Mouse (Mus musculus) olfactory bulb, adult 2 months (tissue): Measurements from ENCODE around the gene Ccdc167. TPM values are rescaled to one million over a fixed set of nuclear protein-coding genes. Genes with fewer than 3 reads are reported as not detected.

Experiments
- H3K27ac ChIP-seq: fragments of 200-500 bp; 2 replicates; pipeline ENCODE4 v1.5.1; 2012; ENCODE audit warnings: low read depth, low read length; ENCODE audit not compliant: insufficient read depth
- H3K4me1 ChIP-seq: fragments of 200-500 bp; 2 replicates; pipeline ENCODE4 v1.6.1; 2012; ENCODE audit warnings: low read length; ENCODE audit not compliant: control insufficient read depth, insufficient read depth
- H3K4me3 ChIP-seq: fragments of 200-500 bp; 2 replicates; pipeline ENCODE4 v1.5.1; 2012; ENCODE audit warnings: mild to moderate bottlenecking, low read depth, low read length, moderate library complexity; ENCODE audit not compliant: insufficient read depth
- CTCF ChIP-seq: fragments of 200-500 bp; IDR thresholded peaks from 2 replicates; pipeline ENCODE4 v1.5.1; 2012; ENCODE audit warnings: low read depth, mild to moderate bottlenecking, low read length, moderate library complexity; ENCODE audit not compliant: insufficient read depth
- POLR2A ChIP-seq: fragments of 200-500 bp; IDR thresholded peaks from 2 replicates; pipeline ENCODE4 v1.6.1; 2012; ENCODE audit warnings: mild to moderate bottlenecking, low read depth, low read length, moderate library complexity; ENCODE audit not compliant: insufficient read depth
- WGBS: fragments of 180-500 bp; shearing (Covaris S2); methylation state at CpG from one replicate; pipeline ENCODE4 v1.1.7; 2018; 5-methylcytosine and 5-hydroxymethylcytosine counted together
- polyA plus RNA-seq: library from polyadenylated mRNA; stranded (reverse); fragments of >200 nt; gene quantifications from 2 replicates; pipeline ENCODE4 v1.2.4, GENCODE M21; 2012; ENCODE audit warnings: low replicate concordance; ENCODE audit not compliant: missing spikeins, insufficient read depth, insufficient read length

Ccdc167 gene
- polyA plus RNA-seq, 1 experiment, result not detected

DNA sequence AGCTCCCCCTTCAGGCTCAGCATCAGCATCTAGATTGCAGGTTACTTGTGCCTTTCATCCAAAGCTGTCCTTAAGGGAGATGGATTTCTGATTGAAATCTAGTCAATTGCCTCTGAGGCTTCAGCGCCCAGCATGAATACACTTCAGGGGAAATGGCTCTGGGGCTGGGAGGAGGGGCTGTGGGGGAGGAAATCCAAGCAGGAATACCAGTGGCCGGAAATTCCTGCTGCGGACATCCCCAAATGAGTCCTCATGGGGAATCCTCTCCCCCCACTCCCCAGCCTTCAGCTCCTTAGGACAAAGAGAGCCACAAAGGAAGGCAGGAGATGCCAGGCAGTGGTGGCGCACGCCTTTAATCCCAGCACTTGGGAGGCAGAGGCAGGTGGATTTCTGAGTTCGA lies 30.6 kb upstream of the Ccdc167 start:
- no peak overlapping the region for H3K4me3 ChIP-seq
- no peak overlapping the region for H3K27ac ChIP-seq
- peaks cover 3% of the 10 kb centered on the region; the same call in 1 of the 2 replicates for H3K4me1 ChIP-seq
- TF ChIP-seq CTCF (no peak), POLR2A (no peak)
- WGBS, result 94% methylated on average over 6 of the region's 6 CpGs

DNA sequence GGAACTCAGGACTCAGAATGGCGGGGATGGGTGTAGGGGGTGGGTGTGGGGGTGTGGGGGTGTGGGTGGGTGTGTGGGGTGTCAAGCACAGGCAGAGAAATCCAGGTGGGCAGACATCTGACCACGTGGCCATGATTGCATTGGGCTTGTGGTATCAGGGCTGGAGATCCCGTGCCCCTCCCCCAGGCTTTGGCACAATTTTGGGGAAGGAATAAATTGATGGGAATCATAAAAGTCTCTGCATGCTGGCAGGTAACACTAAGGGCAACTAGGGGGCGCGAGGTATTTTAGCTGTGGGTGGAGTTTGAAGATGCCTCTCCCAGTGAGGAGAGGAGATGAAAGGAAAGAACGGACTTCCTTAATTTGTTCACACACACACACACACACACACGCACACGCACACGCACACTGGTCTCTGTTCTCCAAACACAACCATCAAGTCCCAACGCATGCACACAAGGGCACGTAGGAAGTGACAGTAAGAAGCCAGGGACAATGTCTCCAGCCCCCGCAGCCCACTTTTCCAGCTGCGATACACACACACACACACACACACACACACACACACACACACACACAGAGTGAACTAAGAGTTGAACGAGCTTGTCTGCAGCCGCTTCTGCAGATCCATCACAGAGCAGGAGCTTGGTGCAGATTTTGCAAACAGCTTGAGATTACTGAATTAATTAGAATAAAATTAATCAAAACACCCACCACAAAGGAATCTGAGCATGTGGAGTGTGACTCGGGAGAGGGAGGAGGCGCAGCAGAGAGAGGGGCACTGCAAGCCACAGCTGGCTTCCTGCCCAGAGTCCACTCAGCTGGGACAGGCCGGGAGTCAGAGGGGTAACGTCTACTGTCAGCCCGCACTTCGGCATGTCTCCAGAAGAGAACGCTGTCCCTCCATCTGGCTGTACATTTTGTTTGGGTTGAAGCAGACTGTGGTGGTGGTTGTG lies 21.3 kb upstream of the Ccdc167 start:
- TF ChIP-seq POLR2A (no peak), CTCF (no peak)
- H3K4me1 ChIP-seq, result peaks cover 13% of the 10 kb centered on the region
- WGBS, result 18% methylated on average over 22 of the region's 22 CpGs
- no peak overlapping the region for H3K4me3 ChIP-seq
- H3K27ac ChIP-seq, result no peak overlapping the region

DNA sequence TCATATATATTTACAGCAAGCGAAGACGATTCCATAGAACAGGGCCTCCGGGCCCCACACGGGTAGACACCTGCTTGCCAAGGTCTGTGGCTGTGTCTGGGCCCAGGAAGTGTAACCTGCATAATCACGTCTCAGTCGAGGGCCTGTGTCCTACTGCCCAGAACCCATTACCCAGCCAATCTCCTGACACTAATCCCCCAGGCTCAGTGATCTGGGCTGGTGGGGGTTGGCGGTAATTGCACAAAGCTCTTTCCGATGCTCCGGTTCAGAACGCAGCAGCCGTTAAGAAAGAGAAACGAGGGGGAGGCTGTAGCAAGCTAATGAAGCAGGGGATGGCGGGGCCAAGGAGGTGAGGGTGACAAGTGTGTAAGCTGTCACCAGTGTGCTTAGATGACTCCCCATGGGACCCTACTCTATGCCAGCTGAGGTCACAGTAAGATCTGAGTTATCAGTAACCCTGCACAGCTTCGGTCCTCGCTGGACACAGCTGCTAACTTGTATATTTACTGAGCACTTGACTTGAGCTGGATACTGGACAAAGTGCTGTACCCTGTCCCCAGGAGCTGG lies 19.7 kb upstream of the Ccdc167 start:
- no peak overlapping the region for H3K4me3 ChIP-seq
- no peak for TF ChIP-seq CTCF
- no peak overlapping the region for H3K27ac ChIP-seq
- WGBS, result 52% methylated on average over 15 of the region's 15 CpGs
- H3K4me1 ChIP-seq, result peaks cover 13% of the 10 kb centered on the region

DNA sequence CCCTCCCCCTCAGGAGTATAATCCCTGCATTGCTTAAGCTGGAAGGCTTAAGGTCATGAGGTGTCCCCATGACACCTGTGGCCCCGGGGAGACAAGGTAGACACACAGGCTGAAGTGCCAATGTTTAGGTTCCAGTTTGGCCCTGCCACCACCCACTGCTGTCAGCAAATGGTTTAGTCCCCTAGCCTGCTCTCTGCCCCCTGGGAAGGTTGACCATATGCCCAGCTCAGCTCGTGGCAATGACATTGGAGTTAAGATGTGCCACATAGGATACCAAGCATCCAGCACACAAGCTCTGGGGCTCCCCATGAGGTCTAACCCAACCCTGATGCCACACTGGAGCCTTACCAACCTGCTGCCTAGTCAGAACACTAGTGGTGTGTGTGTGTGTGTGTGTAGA lies 15.7 kb upstream of the Ccdc167 start:
- TF ChIP-seq CTCF (no peak), POLR2A (no peak)
- H3K4me3 ChIP-seq, result no peak overlapping the region
- H3K4me1 ChIP-seq, result peaks cover 14% of the 10 kb centered on the region; the same call in 1 of the 2 replicates
- WGBS, result 89% methylated on average over 2 of the region's 2 CpGs
- H3K27ac ChIP-seq, result no peak overlapping the region

DNA sequence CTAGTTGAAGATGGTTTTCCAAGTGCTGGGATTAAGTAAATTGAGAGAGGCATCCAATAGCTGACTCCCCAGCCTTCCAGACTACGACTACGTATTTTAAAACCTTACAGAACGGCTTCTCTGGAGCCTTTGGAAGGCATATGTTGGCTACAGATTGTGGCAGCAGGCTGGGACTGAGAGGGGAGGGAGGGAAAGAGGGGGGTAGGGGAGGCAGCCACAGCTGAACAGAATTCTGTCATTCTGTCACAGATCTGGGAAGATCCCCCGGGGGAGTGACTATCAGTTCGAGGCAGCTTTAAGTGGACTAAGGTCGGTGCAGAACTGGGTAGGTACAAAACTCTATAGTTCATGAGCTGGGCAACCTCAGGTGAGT lies 15.1 kb upstream of the Ccdc167 start:
- peaks cover 14% of the 10 kb centered on the region; the same call in 1 of the 2 replicates for H3K4me1 ChIP-seq
- WGBS, result 73% methylated on average over 6 of the region's 6 CpGs
- TF ChIP-seq CTCF (no peak), POLR2A (no peak)
- H3K4me3 ChIP-seq, result no peak overlapping the region
- no peak overlapping the region for H3K27ac ChIP-seq

DNA sequence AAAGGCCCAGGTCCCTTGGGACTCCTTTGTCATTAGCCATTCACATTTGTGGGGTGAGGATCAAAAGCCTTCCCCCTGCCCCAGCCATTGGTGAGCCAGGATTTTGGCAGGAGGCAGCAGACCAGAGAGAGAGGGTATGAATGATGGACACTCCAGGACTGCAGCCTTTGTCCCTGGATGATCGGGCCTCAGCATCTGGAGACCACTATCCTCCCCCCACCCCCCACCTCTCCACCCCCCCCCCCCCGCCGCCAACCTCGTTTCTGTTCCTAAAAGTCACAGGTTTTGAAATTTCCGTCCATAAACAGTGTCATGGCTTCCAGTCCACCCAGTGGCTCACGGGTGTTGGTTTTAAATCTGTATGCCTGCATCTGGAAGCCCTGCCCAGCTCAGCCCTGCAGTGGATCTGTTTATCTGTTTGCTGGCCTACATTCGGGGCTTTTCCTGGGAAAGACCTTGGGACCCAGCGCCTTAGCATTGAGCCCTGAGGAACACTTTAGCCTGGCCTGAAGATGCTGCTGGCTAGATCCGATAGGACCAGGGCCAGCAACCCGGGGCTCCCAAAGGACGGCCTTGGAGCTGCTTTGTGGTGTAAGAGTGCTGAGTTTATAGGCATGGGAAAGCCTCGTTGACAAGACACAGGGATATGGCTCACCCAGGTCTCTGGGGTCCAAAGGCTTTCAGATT lies 14.6 kb upstream of the Ccdc167 start:
- no peak overlapping the region for H3K27ac ChIP-seq
- no peak for TF ChIP-seq CTCF
- peaks cover 10% of the 10 kb centered on the region; the same call in 1 of the 2 replicates for H3K4me1 ChIP-seq
- 72% methylated on average over 12 of the region's 12 CpGs for WGBS
- no peak overlapping the region for H3K4me3 ChIP-seq

DNA sequence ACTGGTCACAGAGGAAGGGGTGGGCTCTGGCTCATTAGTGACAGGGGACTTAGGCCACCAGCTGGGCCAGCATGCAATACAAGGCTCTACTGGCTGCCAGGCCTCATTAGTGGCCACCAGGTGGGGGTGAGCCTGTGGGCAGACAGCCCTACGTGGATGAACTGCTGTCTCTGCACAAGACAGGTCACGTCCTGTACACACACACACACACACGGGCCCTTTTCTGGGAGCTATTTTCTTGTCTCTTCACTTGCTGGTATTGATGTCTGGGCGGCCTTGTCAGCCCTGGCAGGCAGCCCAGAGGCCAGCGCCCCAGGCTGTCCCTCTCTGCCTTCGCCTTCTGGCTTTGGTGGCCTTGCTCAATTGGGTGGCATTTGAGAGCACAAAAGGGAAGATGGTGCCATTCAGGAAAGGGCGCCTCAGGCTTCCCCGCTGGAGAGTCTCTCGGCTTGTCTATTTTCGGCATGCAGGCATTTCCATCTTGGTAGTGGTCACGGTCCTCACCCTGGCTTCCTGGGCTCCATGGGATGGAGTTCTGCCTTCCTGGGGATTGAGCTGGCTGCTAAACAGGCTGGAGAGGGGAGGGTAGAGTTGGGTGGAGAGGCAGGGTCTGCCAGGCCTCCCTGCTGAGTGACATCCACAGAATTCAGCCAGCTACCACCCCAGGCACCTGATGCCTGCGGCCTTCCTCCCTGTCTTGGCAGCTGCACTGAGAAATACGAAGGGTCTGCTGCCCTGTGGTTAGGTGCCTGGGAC lies 13.8 kb upstream of the Ccdc167 start:
- no peak overlapping the region for H3K27ac ChIP-seq
- H3K4me3 ChIP-seq, result no peak overlapping the region
- TF ChIP-seq POLR2A (no peak), CTCF (no peak)
- peaks cover 9% of the 10 kb centered on the region; the same call in 1 of the 2 replicates for H3K4me1 ChIP-seq
- 60% methylated on average over 13 of the region's 13 CpGs for WGBS

DNA sequence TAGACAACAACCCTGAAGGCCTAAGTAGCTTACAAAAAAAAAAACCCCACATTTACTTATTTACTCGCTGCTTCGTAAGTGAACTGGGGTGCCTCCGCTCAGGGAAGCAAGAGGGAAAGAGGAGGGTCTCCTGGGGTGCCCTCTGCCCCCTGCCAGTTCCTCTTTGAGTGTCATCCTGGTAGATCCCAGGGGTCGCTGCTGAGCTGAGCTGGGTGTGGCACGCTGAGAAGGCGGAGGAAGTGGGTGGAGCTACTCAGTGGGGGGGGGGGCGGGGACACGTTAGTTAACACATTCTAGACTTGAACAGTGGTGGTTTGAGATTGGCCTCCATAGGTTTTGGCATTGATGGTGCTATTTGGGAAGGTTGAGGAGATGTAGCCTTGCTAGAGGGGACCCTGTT lies 11.2 kb upstream of the Ccdc167 start:
- H3K4me3 ChIP-seq, result no peak overlapping the region
- no peak for TF ChIP-seq CTCF
- TF ChIP-seq POLR2A, result no peak
- WGBS, result 65% methylated on average over 8 of the region's 8 CpGs
- no peak overlapping the region for H3K27ac ChIP-seq
- H3K4me1 ChIP-seq, result peaks cover 9% of the 10 kb centered on the region; the same call in 1 of the 2 replicates
